ENCODE assay signal across 17 mouse cellular contexts in genomic region chr4:95230461-95230860, GRCm38 (mm10).
DNase-seq lines count a peak whose midpoint lies in the region; ATAC-seq lines count a peak whose summit lies in the region.
"Had no signal": no experiment of that assay in that cellular context is flagged by ENCODE, and none has a peak within 500 bp of the region (broad histone marks: within the 10 kb centered on the region; RNA-seq: fewer than 3 reads in every experiment).

No protein-coding gene starts in this region.

- peak; percentile 67 for ATAC-seq in inflammation-experienced regulatory T-cells, adult 6 months
- ATAC-seq: forebrain, embryonic 16.5 days; intestine, embryonic 15.5 days had no signal

- intact Hi-C loops in gastrocnemius, postnatal 36 days (cut with DNase I), result no loop called here

- DNase-seq in layer of hippocampus, adult 11-12 months (ENCODE audit: low spot score), result peak; percentile 13
- DNase-seq in layer of hippocampus, adult 8-10 months (ENCODE audit: low spot score in 2 of 2), result no peak
- DNase-seq in lung, postnatal 25 days (ENCODE audit: low spot score), result peak; percentile 14
- DNase-seq in lung, adult 18-20 months, result no peak
- DNase-seq in skeletal muscle tissue, adult 2 months (ENCODE audit: low read depth, low spot score), result peak; percentile 25
- no peak for DNase-seq in kidney, postnatal 10 days
- no peak for DNase-seq in gastrocnemius, postnatal 36 days
- DNase-seq: adrenal gland, postnatal 36 days; cerebellum, adult 8-10 months; gastrocnemius, postnatal 25 days; heart, postnatal 10 days; lung, adult 2 months; midbrain, embryonic 14.5 days; right cerebral cortex, postnatal 4 days had no signal

Comparison
In these comparisons a context has a peak if more than half of its experiments do, and no peak if none do; other contexts are left out.
1. DNase-seq: peak in layer of hippocampus, adult 11-12 months (single experiment), lung, postnatal 25 days (single experiment) and skeletal muscle tissue, adult 2 months (single experiment); none in layer of hippocampus, adult 8-10 months (0 of 2), lung, adult 18-20 months (0 of 2), kidney, postnatal 10 days (single experiment) and gastrocnemius, postnatal 36 days (0 of 2).